Mouse (Mus musculus) erythroblast, embryonic 14.5 days (primary cell): Measurements from ENCODE around the gene Fstl4. TPM values are rescaled to one million over a fixed set of nuclear protein-coding genes. Genes with fewer than 3 reads are reported as not detected.

Experiments used
- H3K27me3 ChIP-seq: 2 replicates; pipeline ENCODE4 v1.6.1; 2012; ENCODE audit warnings: inconsistent platforms; ENCODE audit not compliant: control insufficient read depth
- H3K36me3 ChIP-seq: 2 replicates; pipeline ENCODE4 v1.6.1; 2012; ENCODE audit warnings: mild to moderate bottlenecking, inconsistent platforms; ENCODE audit not compliant: control insufficient read depth
- H3K4me1 ChIP-seq: 2 replicates; pipeline ENCODE4 v1.6.1; 2012; ENCODE audit warnings: inconsistent platforms; ENCODE audit not compliant: control insufficient read depth
- H3K4me3 ChIP-seq: replicated peaks from 2 replicates; pipeline ENCODE3; 2012; ENCODE audit warnings: moderate library complexity, mild to moderate bottlenecking, inconsistent platforms
- H3K9me3 ChIP-seq: 2 replicates; pipeline ENCODE4 v1.6.1; 2012; ENCODE audit warnings: low read length, inconsistent platforms, mixed read lengths; ENCODE audit not compliant: control insufficient read depth
- GATA1 ChIP-seq: IDR thresholded peaks from 2 replicates; pipeline ENCODE4 v1.6.1; 2012; ENCODE audit warnings: low read length, inconsistent platforms, mixed read lengths
- TAL1 ChIP-seq: IDR thresholded peaks from 3 replicates; pipeline ENCODE4 v1.6.1; 2012; ENCODE audit warnings: low read length, inconsistent platforms, mixed read lengths
- polyA plus RNA-seq: library from polyadenylated mRNA; stranded (reverse); fragments of >175 nt; gene quantifications from 2 replicates; pipeline ENCODE4 v1.2.3, GENCODE M21; 2012

Fstl4 gene
- polyA plus RNA-seq = not detected in 2 replicates

GRCm38 (mm10) chr11:52764461-52764893 is at the start of gene Fstl4:
TSS of gene Fstl4 (plus strand) at chr11:52764634.
- no peaks in the 10 kb centered on the region for H3K9me3 ChIP-seq
- peaks cover 43% of the 10 kb centered on the region for H3K27me3 ChIP-seq
- H3K36me3 ChIP-seq = no peaks in the 10 kb centered on the region
- no peak within 1 kb of the TSS for H3K4me3 ChIP-seq
- TF ChIP-seq TAL1 (no peak), GATA1 (no peak)
- no peaks in the 10 kb centered on the region for H3K4me1 ChIP-seq

- no peak for TF ChIP-seq TAL1
- Histone ChIP-seq H3K27me3 (no peaks in the 10 kb centered on the region), H3K4me1 (no peaks in the 10 kb centered on the region), H3K36me3 (no peaks in the 10 kb centered on the region), H3K4me3 (no peak overlapping the region), H3K9me3 (no peaks in the 10 kb centered on the region)
Observed at GRCm38 (mm10) chr11:52718570-52718969, 45.9 kb upstream of the Fstl4 start.

DNA sequence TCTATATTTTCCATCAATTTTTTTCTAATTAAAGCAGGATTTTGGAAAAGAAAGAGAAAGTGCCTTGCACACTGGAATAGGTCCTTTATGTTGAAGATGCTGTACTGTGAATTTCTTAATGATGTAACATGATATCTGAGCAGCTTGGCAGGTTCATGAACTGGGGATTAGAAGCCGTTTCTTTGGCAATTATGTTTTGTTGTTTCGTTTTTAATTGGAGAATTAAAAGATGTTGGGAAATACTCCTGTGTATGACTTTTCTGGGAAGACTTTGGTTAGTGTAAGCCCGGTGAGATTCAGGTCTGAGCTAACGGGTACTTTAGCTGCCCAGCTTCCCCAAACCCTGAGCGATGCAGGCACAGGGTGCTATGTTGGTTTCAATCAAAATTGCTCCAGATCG is 43.3 kb upstream of the Fstl4 start:
- H3K4me3 ChIP-seq = no peak overlapping the region
- no peaks in the 10 kb centered on the region for H3K9me3 ChIP-seq
- H3K36me3 ChIP-seq = no peaks in the 10 kb centered on the region
- H3K4me1 ChIP-seq = no peaks in the 10 kb centered on the region
- TF ChIP-seq GATA1 (no peak), TAL1 (no peak)
- H3K27me3 ChIP-seq = no peaks in the 10 kb centered on the region

GRCm38 (mm10) chr11:52722706-52723105 is 41.7 kb upstream of the Fstl4 start:
- Histone ChIP-seq H3K9me3 (no peaks in the 10 kb centered on the region), H3K36me3 (no peaks in the 10 kb centered on the region), H3K27me3 (no peaks in the 10 kb centered on the region), H3K4me1 (no peaks in the 10 kb centered on the region), H3K4me3 (no peak overlapping the region)
- TF ChIP-seq TAL1 (no peak), GATA1 (no peak)

DNA sequence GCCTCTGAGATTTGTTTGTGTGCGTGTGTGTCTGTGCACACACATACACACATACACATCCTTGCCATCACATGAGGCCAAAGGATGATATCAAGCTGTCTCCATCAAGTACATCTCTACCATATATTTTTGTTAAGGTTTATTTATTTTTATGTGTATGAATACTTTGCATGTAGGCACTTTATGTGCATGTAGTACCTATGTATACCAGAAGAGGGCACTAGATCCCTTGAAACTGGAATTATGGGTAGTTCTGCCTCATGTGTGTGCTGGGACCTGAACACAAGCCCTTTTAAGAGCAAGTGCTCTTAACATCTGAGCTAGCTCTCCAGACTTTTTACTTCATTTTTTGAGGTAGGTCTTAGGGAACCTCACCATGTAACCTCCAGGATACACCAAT is 38.4 kb upstream of the Fstl4 start:
- H3K9me3 ChIP-seq = no peaks in the 10 kb centered on the region
- H3K27me3 ChIP-seq = no peaks in the 10 kb centered on the region
- no peak overlapping the region for H3K4me3 ChIP-seq
- no peaks in the 10 kb centered on the region for H3K36me3 ChIP-seq
- TF ChIP-seq GATA1 (no peak), TAL1 (no peak)
- no peaks in the 10 kb centered on the region for H3K4me1 ChIP-seq

GRCm38 (mm10) chr11:52728479-52728878 is 36.0 kb upstream of the Fstl4 start:
- Histone ChIP-seq H3K36me3 (no peaks in the 10 kb centered on the region), H3K4me3 (no peak overlapping the region), H3K27me3 (no peaks in the 10 kb centered on the region), H3K9me3 (no peaks in the 10 kb centered on the region), H3K4me1 (no peaks in the 10 kb centered on the region)
- TF ChIP-seq TAL1 (no peak), GATA1 (no peak)

DNA sequence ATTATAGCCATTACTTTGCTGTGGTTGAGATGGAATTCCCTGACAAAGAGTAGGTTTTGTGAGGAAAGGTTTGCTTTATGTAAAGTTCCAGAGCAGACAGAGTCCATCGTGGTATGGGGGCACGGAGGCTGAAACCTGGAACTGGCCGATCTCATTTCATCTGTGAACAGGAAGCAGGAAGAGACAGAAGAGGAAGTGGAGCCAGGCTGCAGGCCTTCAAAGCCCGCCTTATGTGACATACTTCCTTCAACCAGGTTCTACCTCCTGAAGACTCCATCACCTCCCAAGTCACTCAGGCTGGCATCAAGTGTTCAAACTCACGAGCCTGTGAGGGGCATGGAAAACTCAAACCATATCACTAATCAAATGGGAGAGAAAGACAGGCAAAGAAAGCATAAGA is 34.5 kb upstream of the Fstl4 start:
- H3K36me3 ChIP-seq = no peaks in the 10 kb centered on the region
- TF ChIP-seq TAL1 (no peak), GATA1 (no peak)
- H3K27me3 ChIP-seq = no peaks in the 10 kb centered on the region
- no peak overlapping the region for H3K4me3 ChIP-seq
- H3K9me3 ChIP-seq = no peaks in the 10 kb centered on the region
- no peaks in the 10 kb centered on the region for H3K4me1 ChIP-seq

- Histone ChIP-seq H3K27me3 (no peaks in the 10 kb centered on the region), H3K9me3 (no peaks in the 10 kb centered on the region), H3K4me3 (no peak overlapping the region), H3K36me3 (no peaks in the 10 kb centered on the region), H3K4me1 (no peaks in the 10 kb centered on the region)
- TF ChIP-seq GATA1 (no peak), TAL1 (no peak)
Observed at GRCm38 (mm10) chr11:52731979-52732378, 32.5 kb upstream of the Fstl4 start.

GRCm38 (mm10) chr11:52734493-52735195 is 29.8 kb upstream of the Fstl4 start:
- H3K27me3 ChIP-seq = no peaks in the 10 kb centered on the region
- H3K36me3 ChIP-seq = no peaks in the 10 kb centered on the region
- H3K4me1 ChIP-seq = no peaks in the 10 kb centered on the region
- no peak overlapping the region for H3K4me3 ChIP-seq
- no peaks in the 10 kb centered on the region for H3K9me3 ChIP-seq
- TF ChIP-seq GATA1 (no peak), TAL1 (no peak)

- no peak overlapping the region for H3K4me3 ChIP-seq
- no peaks in the 10 kb centered on the region for H3K36me3 ChIP-seq
- H3K9me3 ChIP-seq = no peaks in the 10 kb centered on the region
- H3K27me3 ChIP-seq = no peaks in the 10 kb centered on the region
- no peak for TF ChIP-seq GATA1
- TF ChIP-seq TAL1 = no peak
- no peaks in the 10 kb centered on the region for H3K4me1 ChIP-seq
Observed at GRCm38 (mm10) chr11:52739187-52739586, 25.2 kb upstream of the Fstl4 start.
